Mouse (Mus musculus) E14TG2a.4 (cell line): ENCODE results near the gene Spindoc.

ENCODE experiments used
- CTCF ChIP-seq: conservative IDR thresholded peaks from 2 replicates; pipeline ENCODE4 v1.5.1; 2014; ENCODE audit warnings: low read length
- NANOG ChIP-seq: IDR thresholded peaks from 2 replicates; pipeline ENCODE4 v1.6.1; 2014; ENCODE audit warnings: borderline replicate concordance, low read length, mixed read lengths

- no peak for TF ChIP-seq CTCF
- no peak for TF ChIP-seq NANOG
These were observed 41.0 kb downstream of the Spindoc start, which contains the start of gene Mark2 for GRCm38 (mm10) chr19:7341512-7342397.
